Mouse (Mus musculus): ENCODE measurements around the gene Ctnna3.

DNA sequence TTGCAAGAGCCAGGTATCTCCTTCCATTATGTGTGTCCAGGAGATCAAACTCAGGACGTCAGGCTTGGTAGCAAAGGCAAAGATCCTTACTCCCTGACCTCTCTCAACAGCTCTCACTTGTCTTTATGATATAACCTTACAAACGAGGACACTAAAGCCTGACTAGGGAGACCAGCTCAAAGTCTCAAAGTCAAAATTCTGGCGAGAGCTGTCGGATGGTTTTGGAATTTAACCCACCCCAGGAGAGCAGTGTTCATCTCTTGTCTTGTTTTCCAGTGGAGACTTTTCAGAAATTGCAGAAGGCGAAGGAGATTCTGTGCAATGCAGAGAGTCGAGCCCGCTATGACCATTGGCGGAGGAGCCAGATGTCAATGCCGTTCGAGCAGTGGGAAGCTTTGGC lies 32.9 kb upstream of the Ctnna3 start:
- TF ChIP-seq CTCF (IDR thresholded peaks at IDR 0.05; ENCODE audit: control insufficient read depth, insufficient read depth, insufficient read length) (no peak), MYOD1 (IDR thresholded peaks at IDR 0.05; ENCODE audit: control insufficient read depth, insufficient read length, low read depth) (no peak), USF1 (IDR thresholded peaks at IDR 0.05; ENCODE audit: low read depth) (no peak), MAX (IDR thresholded peaks at IDR 0.05) (no peak), FOSL1 (IDR thresholded peaks at IDR 0.05; ENCODE audit: insufficient read depth, low read length, poor library complexity, severe bottlenecking) (no peak)
